Mouse (Mus musculus): Measurements from ENCODE around the gene Gm43191. TPM values are rescaled to one million over a fixed set of nuclear protein-coding genes. Genes with fewer than 3 reads are reported as not detected.
"Not testable (repeated sequence)": the region's sequence is repeated elsewhere in the genome, so short reads cannot be mapped to it uniquely, and the experiment has no call there.

The Gm43191 gene
- polyA plus RNA-seq, 1 experiment, result not detected

DNA sequence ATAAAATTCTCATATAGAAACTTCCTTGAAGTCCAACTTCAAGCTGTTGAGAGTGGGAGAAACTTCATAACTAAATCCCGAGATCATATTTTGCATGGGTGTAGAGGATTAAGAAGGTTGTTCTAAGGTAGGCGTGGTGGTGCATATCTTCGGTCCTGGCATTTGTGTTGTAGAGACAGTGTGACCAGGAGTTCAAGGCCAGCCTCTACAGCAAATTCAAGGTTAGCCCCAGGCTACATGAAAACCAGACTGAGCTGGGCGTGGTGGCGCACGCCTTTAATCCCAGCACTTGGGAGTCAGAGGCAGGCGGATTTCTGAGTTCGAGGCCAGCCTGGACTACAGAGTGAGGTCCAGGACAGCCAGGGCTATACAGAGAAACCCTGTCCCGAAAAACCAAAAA lies 16.8 kb downstream of the Gm43191 start:
- DNase-seq (ENCODE audit: low read depth, low spot score), result not testable (repeated sequence)
- 80% methylated on average over 9 of the region's 9 CpGs for WGBS

DNA sequence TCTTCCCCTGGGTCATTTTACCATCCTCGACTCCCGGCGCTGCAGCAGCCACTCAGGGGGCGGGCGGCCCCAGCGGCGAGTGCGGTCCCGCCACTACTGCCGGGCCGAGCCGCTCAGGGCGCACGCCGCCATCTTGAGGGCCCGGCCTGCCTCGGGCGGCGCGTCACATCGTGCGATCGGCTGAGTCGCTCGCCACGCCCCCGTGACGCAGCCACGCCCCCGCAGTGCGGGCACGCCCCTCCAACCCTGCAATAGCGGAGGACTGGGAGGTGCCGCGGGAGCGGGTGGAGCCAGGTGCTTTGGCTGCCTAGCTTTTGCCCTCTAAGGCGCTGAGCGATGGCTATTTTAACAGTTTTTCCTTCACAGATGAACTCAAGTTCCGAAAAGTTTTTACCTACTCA lies 18.6 kb downstream of the Gm43191 start, which contains the start of gene Mfsd14a:
Gene Mfsd14a, minus strand, starts transcription at position 215 of the 401 bp plus-strand sequence.
- DNase-seq (ENCODE audit: low read depth, low spot score), result peak; percentile 68
- 1% methylated on average over 39 of the region's 39 CpGs for WGBS

DNA sequence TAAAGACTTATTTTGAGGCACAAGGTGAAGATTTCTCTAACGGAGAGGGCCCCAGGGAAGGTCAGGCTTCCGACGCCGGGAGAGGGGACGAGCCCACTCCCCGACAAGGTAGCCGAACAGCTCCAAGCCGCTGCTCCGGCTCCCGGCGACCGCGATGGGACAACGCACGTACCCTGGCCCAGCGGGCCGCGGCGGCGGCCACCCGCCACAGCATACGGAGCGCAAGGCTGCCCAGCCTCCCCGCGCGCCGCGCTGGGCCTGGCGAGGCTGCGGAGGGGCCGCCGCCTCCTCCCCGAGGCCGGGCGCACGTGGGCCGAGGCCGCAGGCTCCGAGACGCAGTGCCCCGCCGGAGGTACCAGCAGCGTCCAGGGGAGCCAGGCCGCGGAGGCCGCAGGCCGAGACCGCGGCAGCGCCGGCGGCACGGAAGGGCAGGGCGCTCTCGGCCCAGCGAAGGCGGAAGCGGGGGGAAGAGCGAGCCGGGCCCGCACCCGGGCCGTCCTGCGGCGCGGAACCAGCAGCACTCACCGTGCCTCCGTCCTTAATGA lies 19.1 kb downstream of the Gm43191 start:
- DNase-seq (ENCODE audit: low read depth, low spot score), result no peak

DNA sequence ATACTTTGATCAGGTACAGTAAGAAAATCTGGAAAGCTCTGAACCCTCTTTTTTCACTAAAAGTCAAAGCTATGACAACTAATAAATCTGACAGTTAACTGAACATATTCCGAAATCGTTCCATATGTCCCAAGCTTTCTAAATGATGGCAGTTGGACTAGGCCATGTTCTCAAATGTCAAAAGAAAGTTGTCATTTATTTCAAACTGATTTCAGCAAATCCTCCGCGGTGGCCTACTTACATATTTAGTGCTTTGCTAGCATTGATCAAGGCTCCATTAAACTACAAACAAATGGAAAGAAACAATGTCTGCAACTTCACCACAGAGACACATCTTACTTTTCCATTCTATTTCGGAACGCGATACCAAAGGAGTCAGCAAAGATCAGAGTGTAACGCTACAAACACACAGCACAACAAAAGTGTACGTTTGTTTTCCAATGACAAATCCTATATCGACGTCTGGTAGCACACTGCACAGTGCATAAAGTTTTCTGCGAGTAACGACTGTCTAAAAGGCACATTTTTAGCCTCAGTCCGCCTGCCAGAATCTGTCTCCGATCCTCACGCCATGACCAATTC lies 19.7 kb downstream of the Gm43191 start:
- DNase-seq (ENCODE audit: low read depth, low spot score), result no peak
- WGBS, result 2% methylated on average over 16 of the region's 16 CpGs

More for the DNA sequence above, 19.1 kb downstream of the Gm43191 start:
- under 1% methylated on average over 67 of the region's 68 CpGs for WGBS

DNA sequence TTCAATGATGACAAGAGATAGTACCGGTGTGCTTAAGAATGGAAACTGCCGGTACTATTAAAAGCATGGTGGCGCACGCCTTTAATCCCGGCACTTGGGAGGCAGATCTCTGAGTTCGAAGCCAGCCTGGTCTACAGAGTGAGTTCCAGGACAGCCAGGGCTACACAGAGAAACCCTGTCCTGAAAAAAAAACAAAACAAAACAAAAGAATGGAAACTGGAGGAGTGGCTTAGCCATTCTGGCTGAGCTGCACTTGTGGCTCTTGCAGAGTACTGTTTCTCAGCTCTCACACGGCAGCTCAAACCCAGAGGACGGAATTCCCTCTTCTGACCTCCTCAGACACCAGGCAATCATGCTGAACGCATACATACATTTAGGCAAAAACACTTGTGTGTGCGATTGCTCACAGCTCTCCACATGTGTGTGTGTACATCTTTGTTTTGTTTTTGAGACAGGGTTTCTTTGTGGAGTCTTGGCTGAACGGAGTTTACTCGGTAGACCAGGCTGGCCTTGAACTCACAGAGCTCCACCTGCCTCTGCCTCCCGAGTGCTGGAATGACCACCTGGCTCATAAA lies 21.1 kb downstream of the Gm43191 start:
- 79% methylated on average over 13 of the region's 13 CpGs for WGBS

DNA sequence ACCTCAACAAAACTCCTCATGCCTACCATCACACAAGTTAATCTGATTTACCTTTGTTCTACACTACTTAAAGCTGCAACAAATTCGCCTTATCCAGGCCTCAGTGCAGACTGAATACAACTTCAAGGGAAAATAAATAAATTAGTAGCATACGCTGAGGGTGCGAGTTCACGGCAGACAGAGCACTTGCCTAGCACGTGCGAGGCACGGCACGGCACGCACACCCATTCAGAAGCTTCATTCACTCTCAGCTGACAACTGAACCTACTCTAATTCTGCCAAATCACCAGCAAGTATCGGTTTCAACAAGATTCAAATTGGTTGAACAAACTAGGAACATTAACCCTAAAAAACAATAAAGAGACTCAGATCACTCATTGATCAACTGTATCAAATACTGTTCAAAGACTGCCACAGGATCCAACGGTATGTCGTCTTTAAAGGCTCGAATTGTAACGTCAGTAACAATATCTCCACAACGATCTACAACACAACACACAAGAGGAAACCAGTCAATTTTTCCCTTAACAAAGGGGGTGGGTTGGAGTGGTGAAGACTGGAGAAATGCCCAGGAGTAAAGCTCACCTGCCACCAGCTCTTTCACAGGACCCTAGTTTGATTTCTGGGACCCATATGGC lies 22.0 kb downstream of the Gm43191 start:
- DNase-seq (ENCODE audit: low read depth, low spot score), result no peak

More for the DNA sequence above, 21.1 kb downstream of the Gm43191 start:
- DNase-seq (ENCODE audit: low read depth, low spot score), result no peak

DNA sequence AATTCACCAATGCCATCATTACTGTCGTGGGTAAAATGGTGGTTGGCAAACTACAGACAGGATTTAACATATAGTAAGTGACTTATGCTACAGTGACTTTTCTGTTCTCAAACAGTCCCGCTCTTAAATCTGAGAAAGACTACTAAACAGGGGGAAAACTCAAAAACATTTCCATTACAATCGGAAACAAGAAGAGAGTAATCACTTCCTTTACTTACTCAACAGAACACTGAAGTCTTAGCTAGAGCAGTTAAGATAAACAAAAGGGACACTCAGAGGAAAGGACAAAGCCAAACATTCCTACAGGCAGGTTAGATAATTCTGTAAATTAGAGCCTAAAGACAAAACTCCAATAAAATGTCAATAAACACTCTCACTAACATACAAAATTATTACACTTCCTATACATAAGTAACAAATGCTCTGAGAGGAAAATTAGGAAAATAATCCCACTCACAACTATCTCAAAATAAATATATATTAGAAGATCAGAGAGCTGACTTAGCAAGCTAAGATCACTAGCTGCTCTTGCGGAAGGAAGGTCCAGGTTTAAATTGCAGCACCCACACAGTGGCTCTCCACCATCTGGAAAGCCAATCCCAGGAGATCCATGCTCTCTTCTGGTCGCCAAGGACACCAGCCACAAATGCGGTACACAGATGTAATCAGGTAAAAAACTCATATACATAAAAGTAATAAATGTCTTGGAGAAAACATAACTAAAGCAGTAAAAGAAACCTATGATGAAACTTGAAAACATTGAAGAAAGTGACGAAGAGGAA lies 24.7 kb downstream of the Gm43191 start:
- WGBS, result 75% methylated on average over 7 of the region's 7 CpGs
- no peak for DNase-seq (ENCODE audit: low read depth, low spot score)

More for the DNA sequence above, 22.0 kb downstream of the Gm43191 start:
- WGBS, result 86% methylated on average over 15 of the region's 15 CpGs

DNA sequence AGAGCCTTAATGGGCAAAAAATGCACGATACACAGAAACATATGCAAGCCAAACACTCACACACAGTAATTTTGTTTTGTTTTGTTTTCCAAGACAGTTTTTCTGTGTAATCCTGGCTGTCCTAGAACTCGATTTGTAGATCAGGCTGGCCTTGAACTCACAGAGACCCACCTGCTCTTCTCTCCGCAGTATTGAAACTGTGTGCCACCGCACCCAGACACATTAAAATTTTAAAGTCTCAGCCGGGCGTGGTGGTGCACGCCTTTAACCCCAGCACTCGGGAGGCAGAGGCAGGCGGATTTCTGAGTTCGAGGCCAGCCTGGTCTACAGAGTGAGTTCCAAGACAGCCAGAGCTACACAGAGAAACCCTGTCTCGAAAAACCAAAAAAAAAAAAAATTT lies 27.0 kb downstream of the Gm43191 start:
- WGBS, result 76% methylated on average over 11 of the region's 11 CpGs
- DNase-seq (ENCODE audit: low read depth, low spot score), result not testable (repeated sequence)

DNA sequence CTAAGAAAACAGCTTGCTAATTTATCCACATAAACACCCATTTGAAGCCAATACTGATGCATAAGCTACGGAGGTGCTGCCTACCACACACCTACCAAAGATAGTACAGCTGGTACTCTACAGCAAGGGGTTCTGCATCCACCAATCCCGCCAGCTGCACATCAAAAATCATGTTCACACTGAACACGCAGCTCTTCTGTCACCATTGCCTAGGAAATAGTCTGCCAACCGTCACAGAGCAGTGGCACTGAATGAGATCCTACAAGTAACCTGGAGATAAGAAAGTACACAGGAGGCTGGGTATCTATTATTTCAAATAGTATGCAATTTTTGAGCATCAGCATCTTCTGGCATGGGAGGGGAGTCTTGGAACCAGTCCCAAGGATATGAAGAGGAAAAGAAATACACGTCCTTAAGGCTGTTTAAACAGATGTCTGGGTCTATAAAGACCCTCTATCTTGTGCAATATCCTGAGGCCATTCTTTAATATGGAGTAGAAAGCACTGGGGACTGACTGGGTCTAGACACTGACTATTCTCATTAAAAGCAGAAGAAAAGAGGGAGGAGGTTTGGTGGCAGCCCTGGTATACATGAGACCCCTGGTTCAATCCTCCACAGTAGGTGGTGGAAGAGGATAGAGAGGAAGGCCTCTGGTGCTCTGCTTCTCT lies 27.6 kb downstream of the Gm43191 start:
- 63% methylated on average over 5 of the region's 5 CpGs for WGBS

DNA sequence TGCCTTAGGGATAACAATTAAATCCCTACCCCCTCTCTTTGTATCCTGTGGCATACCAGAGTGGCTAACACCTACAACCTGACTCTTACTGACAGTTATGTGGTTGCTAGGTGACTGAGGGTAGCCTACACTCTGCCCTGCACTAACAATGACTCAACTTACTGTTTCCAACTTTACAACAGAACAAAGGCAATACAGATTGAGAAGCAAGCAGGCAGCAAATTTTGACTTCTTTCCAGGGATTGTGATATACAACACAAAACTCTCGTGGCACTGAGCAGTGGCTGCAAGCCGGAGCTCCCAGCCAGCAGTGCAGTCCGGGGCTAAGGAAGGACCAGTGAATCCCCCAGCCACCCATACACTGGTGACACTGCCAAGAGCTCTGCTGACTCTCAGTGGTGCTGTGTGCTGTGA lies 29.0 kb downstream of the Gm43191 start:
- DNase-seq (ENCODE audit: low read depth, low spot score), result no peak
- WGBS, result 28% methylated on average over 3 of the region's 3 CpGs

More for the DNA sequence above, 27.6 kb downstream of the Gm43191 start:
- no peak for DNase-seq (ENCODE audit: low read depth, low spot score)

DNA sequence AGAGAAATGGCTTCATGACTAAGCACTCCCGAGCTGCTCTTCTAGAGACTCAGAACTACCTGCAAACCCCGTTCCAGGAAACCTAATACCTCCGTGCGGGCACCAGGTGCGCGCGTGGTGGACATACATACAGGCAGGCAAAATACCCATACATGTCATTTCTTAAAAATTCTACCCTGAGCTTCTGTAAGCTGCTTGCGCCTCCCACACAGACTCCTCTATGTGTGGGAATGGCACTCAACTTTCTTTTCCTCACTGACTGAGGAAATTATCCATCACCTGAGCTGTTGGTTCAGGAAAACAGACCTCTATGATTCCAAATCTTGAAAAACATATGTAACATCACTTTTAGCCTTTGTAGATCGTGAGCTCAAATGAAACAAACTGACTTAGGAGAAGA lies 30.4 kb downstream of the Gm43191 start:
- 94% methylated on average over 9 of the region's 9 CpGs for WGBS
- DNase-seq (ENCODE audit: low read depth, low spot score), result no peak

DNA sequence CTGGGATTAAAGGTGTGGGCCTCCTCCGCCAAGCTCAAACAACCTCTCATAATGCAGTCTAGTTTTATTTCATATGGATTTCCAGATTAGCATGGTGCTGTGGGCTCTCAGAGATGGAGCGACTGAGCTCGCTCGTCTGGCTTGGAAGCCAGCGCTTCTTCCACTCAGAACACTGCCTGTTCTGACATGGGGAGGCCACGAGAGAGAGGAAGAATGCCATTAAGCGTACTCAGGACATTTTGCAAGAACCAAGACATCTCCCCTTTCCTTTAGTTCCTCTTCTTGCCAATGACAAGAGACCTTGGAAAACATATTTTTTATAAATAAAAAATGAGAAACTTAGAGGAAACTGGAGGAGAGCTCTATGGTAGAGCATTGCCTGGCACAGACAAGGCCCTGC lies 32.3 kb downstream of the Gm43191 start:
- DNase-seq (ENCODE audit: low read depth, low spot score), result no peak
- WGBS, result 91% methylated on average over 7 of the region's 7 CpGs

DNA sequence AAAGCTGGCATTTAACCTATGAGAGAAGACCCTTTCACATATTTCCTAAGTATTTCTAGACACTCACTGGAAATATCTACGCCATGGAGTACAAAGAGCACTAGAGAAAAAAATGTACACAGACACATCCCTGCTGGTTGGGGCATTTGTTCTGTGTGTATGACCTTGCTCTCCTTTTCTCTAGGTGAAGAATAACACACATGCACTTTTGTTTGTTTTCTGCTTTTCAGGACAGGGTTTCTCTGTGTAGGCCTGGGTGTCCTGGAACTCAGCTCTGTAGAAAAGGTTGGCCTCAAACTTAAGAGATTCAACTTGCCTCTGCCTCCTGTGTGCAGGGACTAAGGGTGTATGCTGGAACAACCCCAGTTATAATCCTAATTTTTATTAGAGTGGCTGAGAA lies 34.7 kb downstream of the Gm43191 start:
- no peak for DNase-seq (ENCODE audit: low read depth, low spot score)
- 96% methylated on average over 1 of the region's 1 CpGs for WGBS

DNA sequence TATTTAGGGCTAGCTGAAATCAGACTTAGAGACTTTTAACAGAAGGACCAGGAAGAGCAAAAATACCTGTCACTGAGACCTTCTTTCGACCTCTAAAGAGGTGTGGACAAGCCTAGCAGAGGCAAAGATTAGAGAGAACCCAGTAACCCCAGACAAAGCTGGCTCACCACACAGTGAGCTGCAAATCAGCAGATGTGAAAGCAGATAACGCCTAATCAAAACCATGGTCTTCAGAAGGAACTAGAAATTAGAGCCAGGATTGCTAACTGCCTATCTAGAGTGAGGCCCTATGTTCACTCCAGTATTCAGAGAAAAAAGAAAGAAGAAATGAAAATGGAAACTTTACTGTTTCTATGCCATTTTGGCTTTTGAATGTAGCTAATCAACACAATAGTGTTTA lies 38.7 kb downstream of the Gm43191 start:
- no peak for DNase-seq (ENCODE audit: low read depth, low spot score)
- whole genome bisulfite sequencing, result 88% methylated on average over 2 of the region's 2 CpGs

DNA sequence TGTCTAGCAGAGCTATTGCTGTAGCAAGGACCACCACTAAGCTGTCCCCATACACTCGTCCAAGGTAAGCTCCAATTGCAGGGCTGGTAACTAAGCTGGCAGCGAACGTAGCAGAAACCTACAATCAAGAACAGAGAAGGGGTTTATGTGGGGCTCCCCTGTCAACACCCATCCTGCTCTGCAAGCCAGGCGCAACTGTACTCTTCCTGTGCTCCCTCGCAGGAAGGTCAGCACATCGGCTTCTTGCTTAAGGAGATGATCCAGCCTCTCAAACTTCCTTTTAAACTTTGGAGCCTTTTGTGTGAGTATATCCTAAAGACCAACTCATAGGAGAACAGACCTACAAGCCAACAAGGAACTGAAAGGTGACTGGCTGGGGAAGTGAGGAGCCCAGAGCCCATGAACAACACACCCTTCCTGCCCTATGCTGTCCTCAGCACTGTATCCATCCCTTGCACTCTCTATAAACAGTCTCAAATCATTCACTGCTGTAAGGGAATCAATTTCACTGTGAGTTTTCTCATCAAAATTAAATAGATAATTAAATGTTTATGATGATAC lies 39.2 kb downstream of the Gm43191 start:
- WGBS, result 90% methylated on average over 6 of the region's 6 CpGs
- DNase-seq (ENCODE audit: low read depth, low spot score), result no peak

DNA sequence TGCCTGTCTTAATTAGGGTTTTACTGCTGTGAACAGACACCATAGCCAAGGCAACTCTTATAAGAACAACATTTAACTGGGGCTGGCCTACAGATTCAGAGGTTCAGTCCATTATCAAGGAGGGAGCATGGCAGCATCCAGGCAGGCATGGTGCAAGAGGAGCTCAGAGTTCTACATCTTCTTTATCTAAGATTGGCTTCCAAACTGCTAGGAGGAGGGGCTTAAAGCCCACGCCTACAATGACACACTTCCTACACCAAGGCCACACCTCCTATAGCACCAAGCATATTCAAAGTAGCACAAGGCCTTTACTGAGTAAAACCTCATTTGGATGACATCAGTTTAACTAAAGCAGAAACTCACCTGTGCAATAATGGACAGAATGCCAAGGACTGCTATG lies 41.0 kb downstream of the Gm43191 start:
- 81% methylated on average over 1 of the region's 1 CpGs for WGBS
- no peak for DNase-seq (ENCODE audit: low read depth, low spot score)

DNA sequence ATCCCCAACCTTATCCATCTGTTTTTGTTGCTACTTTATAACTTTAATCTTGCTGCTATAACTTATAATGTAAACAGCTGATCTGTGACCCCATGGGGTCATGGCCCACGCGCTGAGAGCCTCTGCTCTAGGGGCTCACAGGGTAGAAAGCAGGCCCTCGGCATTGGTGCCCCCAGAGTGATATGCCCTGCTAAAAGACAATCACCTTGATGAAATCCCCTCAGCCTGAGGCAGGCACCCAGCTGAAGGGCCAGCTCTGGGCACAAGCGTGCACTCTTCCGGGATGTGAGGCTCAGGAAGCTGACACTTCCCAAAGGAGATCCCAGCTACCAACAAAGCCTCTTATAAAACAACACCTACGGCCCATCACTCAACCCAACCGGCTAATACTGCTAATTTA lies 42.5 kb downstream of the Gm43191 start:
- WGBS, result 80% methylated on average over 7 of the region's 7 CpGs
- DNase-seq (ENCODE audit: low read depth, low spot score), result no peak

DNA sequence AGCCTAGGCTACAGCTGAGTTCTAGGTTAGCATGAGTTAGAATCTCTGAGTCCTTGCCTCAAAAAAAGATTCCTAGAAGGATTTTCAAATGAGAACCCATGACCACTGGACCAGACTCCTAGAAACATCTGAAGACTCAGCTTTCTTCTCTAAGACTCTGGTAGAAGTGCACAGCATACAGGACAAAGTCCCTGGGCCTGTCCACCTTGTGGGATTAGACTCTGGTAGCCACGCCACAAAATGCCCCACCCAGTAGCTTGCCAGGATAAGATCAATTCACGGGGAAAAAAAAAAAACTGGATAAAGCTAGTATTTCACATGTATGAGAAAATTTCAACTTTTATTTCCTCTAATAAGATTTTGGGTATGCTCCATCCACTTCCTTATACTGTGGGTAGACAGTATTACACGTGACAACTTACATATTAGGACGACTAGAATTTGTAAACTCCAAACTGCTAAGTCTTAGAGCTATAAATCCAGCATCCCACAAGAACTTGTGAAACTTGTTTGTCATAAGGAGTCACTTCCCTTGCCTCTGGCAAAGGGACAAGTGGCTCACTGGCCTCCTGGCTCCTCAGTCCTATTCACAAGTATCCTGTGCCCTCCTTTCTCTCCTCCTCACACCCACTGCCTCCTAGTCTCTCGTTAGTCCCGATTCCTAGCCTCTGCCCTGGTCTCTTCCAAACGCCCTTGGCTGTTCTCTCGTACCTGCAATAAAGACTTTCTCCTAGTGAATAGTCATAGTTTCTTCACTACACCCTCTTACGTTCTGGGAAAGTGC lies 43.2 kb downstream of the Gm43191 start:
- no peak for DNase-seq (ENCODE audit: low read depth, low spot score)
- WGBS, result 28% methylated on average over 9 of the region's 9 CpGs

DNA sequence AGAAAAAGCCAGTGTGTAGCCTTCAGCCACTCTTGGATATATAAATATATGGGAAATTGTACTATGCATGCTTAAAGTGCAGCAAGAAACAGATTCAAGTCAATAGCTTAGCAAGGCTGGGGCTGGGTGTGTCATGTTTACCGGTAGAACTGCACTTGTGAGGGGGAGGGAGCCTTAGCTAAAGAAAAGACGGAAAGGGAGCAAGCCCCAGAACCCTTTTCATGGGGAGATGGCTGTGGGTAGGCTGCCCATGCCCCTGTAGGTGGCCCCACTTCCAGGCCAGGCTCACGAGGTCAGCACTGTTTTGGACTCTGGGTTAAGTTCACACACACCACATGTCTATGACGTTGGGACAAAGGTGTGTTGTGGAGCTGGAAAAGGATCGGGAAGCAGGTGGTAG lies 45.3 kb downstream of the Gm43191 start:
- WGBS, result 49% methylated on average over 5 of the region's 5 CpGs
- DNase-seq (ENCODE audit: low read depth, low spot score), result no peak

Measured in large intestine, adult 2 months (tissue).